Mouse (Mus musculus): Measurements from ENCODE around the gene AL607142.1. TPM values are rescaled to one million over a fixed set of nuclear protein-coding genes. Genes with fewer than 3 reads are reported as not detected.

The AL607142.1 gene
- polyA plus RNA-seq, 1 experiment from 2014 or later = not detected

- no peaks in the 10 kb centered on the region for H3K9me3 ChIP-seq (replicated peaks; ENCODE audit: control insufficient read depth, low read length)
- no peak overlapping the region for H3K4me2 ChIP-seq (ENCODE audit: low read depth, low read length)
- 0 out of 2 replicates have a peak, but pooled peaks cover 3% of the 10 kb centered on the region for H3K4me1 ChIP-seq (ENCODE audit: control insufficient read depth, insufficient read depth, low read length)
- no peak overlapping the region for H3K4me3 ChIP-seq (replicated peaks; ENCODE audit: low read length)
- H3K9ac ChIP-seq (ENCODE audit: low read length) = no peak overlapping the region
- no peaks in the 10 kb centered on the region for H3K27me3 ChIP-seq (ENCODE audit: control insufficient read depth, insufficient read depth, low read length)
- peak; percentile 55; the same call in 1 of the 2 replicates for ATAC-seq (ENCODE audit: insufficient read depth, low FRiP score)
- 47% methylated on average over 4 of the region's 4 CpGs for WGBS
- H3K27ac ChIP-seq (ENCODE audit: low read length) = no peak overlapping the region
- H3K36me3 ChIP-seq (ENCODE audit: control insufficient read depth, insufficient read depth, low read length) = no peaks in the 10 kb centered on the region
Measured at GRCm38 (mm10) chr4:120129233-120129885, 64.6 kb downstream of the AL607142.1 start.

GRCm38 (mm10) chr4:120130926-120131325 is 66.1 kb downstream of the AL607142.1 start:
- Histone ChIP-seq H3K27ac (ENCODE audit: low read length) (no peak overlapping the region), H3K4me2 (ENCODE audit: low read depth, low read length) (no peak overlapping the region), H3K27me3 (ENCODE audit: control insufficient read depth, insufficient read depth, low read length) (no peaks in the 10 kb centered on the region), H3K4me1 (ENCODE audit: control insufficient read depth, insufficient read depth, low read length) (0 out of 2 replicates have a peak, but pooled peaks cover 3% of the 10 kb centered on the region), H3K9me3 (replicated peaks; ENCODE audit: control insufficient read depth, low read length) (no peaks in the 10 kb centered on the region), H3K36me3 (ENCODE audit: control insufficient read depth, insufficient read depth, low read length) (no peaks in the 10 kb centered on the region), H3K9ac (ENCODE audit: low read length) (no peak overlapping the region), H3K4me3 (replicated peaks; ENCODE audit: low read length) (no peak overlapping the region)
- ATAC-seq (ENCODE audit: insufficient read depth, low FRiP score) = no peak
- WGBS = 71% methylated on average over 4 of the region's 4 CpGs

GRCm38 (mm10) chr4:120131441-120132220 is 66.8 kb downstream of the AL607142.1 start:
- H3K9ac ChIP-seq (ENCODE audit: low read length) = no peak overlapping the region
- WGBS = 70% methylated on average over 24 of the region's 24 CpGs
- ATAC-seq (ENCODE audit: insufficient read depth, low FRiP score) = no peak

GRCm38 (mm10) chr4:120134223-120134622 is 69.4 kb downstream of the AL607142.1 start:
- WGBS = 80% methylated on average over 6 of the region's 6 CpGs
- no peaks in the 10 kb centered on the region for H3K9me3 ChIP-seq (replicated peaks; ENCODE audit: control insufficient read depth, low read length)

More at GRCm38 (mm10) chr4:120131441-120132220, 66.8 kb downstream of the AL607142.1 start:
- no peaks in the 10 kb centered on the region for H3K36me3 ChIP-seq (ENCODE audit: control insufficient read depth, insufficient read depth, low read length)
- H3K4me2 ChIP-seq (ENCODE audit: low read depth, low read length) = no peak overlapping the region
- H3K4me1 ChIP-seq (ENCODE audit: control insufficient read depth, insufficient read depth, low read length) = 0 out of 2 replicates have a peak, but pooled peaks cover 3% of the 10 kb centered on the region
- H3K4me3 ChIP-seq (replicated peaks; ENCODE audit: low read length) = no peak overlapping the region
- H3K9me3 ChIP-seq (replicated peaks; ENCODE audit: control insufficient read depth, low read length) = no peaks in the 10 kb centered on the region
- H3K27me3 ChIP-seq (ENCODE audit: control insufficient read depth, insufficient read depth, low read length) = no peaks in the 10 kb centered on the region
- H3K27ac ChIP-seq (ENCODE audit: low read length) = no peak overlapping the region

GRCm38 (mm10) chr4:120141810-120142209 is 77.0 kb downstream of the AL607142.1 start:
- ATAC-seq (ENCODE audit: insufficient read depth, low FRiP score) = no peak
- no peak overlapping the region for H3K9ac ChIP-seq (ENCODE audit: low read length)
- H3K27me3 ChIP-seq (ENCODE audit: control insufficient read depth, insufficient read depth, low read length) = no peaks in the 10 kb centered on the region
- H3K4me1 ChIP-seq (ENCODE audit: control insufficient read depth, insufficient read depth, low read length) = peaks cover 7% of the 10 kb centered on the region; the same call in 1 of the 2 replicates
- H3K9me3 ChIP-seq (replicated peaks; ENCODE audit: control insufficient read depth, low read length) = no peaks in the 10 kb centered on the region
- no peak overlapping the region for H3K4me3 ChIP-seq (replicated peaks; ENCODE audit: low read length)
- no peak overlapping the region for H3K4me2 ChIP-seq (ENCODE audit: low read depth, low read length)
- H3K27ac ChIP-seq (ENCODE audit: low read length) = no peak overlapping the region
- WGBS = 77% methylated on average over 1 of the region's 1 CpGs
- H3K36me3 ChIP-seq (ENCODE audit: control insufficient read depth, insufficient read depth, low read length) = no peaks in the 10 kb centered on the region

More at GRCm38 (mm10) chr4:120134223-120134622, 69.4 kb downstream of the AL607142.1 start:
- H3K4me1 ChIP-seq (ENCODE audit: control insufficient read depth, insufficient read depth, low read length) = 0 out of 2 replicates have a peak, but pooled peaks cover 3% of the 10 kb centered on the region
- no peaks in the 10 kb centered on the region for H3K36me3 ChIP-seq (ENCODE audit: control insufficient read depth, insufficient read depth, low read length)
- no peak overlapping the region for H3K27ac ChIP-seq (ENCODE audit: low read length)
- H3K4me3 ChIP-seq (replicated peaks; ENCODE audit: low read length) = no peak overlapping the region
- no peak for ATAC-seq (ENCODE audit: insufficient read depth, low FRiP score)
- H3K4me2 ChIP-seq (ENCODE audit: low read depth, low read length) = no peak overlapping the region
- no peak overlapping the region for H3K9ac ChIP-seq (ENCODE audit: low read length)
- H3K27me3 ChIP-seq (ENCODE audit: control insufficient read depth, insufficient read depth, low read length) = no peaks in the 10 kb centered on the region

- Histone ChIP-seq H3K4me1 (ENCODE audit: control insufficient read depth, insufficient read depth, low read length) (peaks cover 7% of the 10 kb centered on the region; the same call in 1 of the 2 replicates), H3K36me3 (ENCODE audit: control insufficient read depth, insufficient read depth, low read length) (no peaks in the 10 kb centered on the region), H3K9me3 (replicated peaks; ENCODE audit: control insufficient read depth, low read length) (no peaks in the 10 kb centered on the region), H3K27me3 (ENCODE audit: control insufficient read depth, insufficient read depth, low read length) (no peaks in the 10 kb centered on the region; the same call in 1 of the 2 replicates), H3K9ac (ENCODE audit: low read length) (no peak overlapping the region), H3K27ac (ENCODE audit: low read length) (no peak overlapping the region), H3K4me2 (ENCODE audit: low read depth, low read length) (no peak overlapping the region), H3K4me3 (replicated peaks; ENCODE audit: low read length) (no peak overlapping the region)
- no peak for ATAC-seq (ENCODE audit: insufficient read depth, low FRiP score)
- 83% methylated on average over 9 of the region's 9 CpGs for WGBS
Measured at GRCm38 (mm10) chr4:120142905-120143304, 78.1 kb downstream of the AL607142.1 start.

Other genes starting within 250 kb of the AL607142.1 start
- gene Edn2, start 96.2 kb downstream of the AL607142.1 start, polyA plus RNA-seq (2015; fragmentation: Nextera tagmentation; extraction: Ambion mirVana) = 3.7 and 4.0 TPM in 2 replicates
- gene Foxo6, start 222.4 kb downstream of the AL607142.1 start, polyA plus RNA-seq (2015; fragmentation: Nextera tagmentation; extraction: Ambion mirVana) = 0.11 and 0.15 TPM in 2 replicates

Measured in stomach, embryonic 16.5 days (tissue).